Mouse (Mus musculus) spleen, postnatal 14 days (tissue): ENCODE data around the gene Rasgrf1.

Experiments
- DNase-seq, 2 experiments: peaks; one replicate each; pipeline ENCODE4 v3.0.0; 2021 to 2022; ENCODE audit warnings: low spot score in 2 of 2

The Rasgrf1 gene

DNA sequence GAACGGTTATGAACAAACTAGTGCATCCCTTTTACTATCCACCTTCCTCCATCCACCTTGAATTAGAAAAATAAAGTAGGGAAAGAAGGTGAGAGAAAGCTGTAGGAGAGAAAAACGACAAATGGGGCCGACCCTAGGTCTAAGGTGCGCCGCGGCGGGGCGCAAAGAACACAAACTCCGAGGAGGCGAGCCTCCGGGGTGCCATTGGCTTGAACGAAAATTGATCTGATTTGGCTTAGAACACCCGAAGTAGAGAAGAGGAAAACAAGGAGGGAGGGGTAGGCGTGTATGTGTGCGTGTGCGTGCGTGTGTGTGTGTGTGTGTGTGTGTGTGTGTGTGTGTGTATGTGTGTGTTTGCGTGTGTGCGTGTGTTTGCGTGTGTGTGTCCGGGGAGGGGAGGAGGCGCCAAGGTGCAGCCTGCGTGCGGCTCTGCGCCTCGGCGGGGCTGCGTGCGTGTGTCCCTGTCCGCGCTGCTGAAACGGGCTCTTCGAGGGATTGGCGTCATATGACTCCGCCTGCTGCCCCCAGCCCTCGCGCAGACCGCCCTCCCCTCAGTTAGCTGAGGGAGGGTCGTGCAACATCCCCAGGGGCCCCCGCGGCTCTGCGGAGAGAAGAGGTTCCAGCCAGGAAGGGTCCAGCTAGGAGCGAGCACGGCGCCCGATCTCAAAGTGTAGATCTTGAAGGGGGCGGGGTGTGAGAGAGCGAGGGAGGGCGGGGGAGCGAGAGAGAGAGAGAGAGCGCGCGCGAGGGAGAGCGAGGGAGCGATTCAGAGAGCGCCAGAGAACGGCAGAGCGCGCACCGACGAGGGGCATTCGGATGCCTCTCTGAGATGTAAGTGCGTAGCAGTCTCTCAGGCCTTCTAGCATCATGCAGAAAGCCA, at the start of gene Rasgrf1:
Rasgrf1 (plus strand) TSS at position 778 of the 880 bp plus-strand sequence.
- no peak for DNase-seq

- no peak for DNase-seq
Observed at GRCm38 (mm10) chr9:89860145-89860544, 49.6 kb upstream of the Rasgrf1 start.

DNA sequence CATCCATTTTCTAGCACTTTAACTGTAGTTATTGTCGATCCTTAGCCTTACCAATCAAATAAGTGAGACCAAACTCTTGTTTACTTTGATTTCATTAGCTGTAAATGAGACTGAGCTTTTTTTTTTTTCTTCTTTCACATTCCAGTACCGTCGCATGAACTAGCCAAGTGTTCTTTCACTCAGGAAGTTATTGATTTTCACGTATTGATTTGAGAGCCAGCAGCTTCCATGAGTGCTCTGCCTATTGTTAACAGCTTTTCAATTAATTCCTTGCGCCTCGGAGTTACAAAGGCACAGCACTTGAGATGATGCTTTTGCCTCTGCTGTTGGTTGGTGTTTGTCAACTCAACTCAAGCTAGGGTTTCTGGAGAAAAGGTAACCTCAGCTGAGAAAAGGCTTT, 49.1 kb upstream of the Rasgrf1 start:
- DNase-seq, result no peak

DNA sequence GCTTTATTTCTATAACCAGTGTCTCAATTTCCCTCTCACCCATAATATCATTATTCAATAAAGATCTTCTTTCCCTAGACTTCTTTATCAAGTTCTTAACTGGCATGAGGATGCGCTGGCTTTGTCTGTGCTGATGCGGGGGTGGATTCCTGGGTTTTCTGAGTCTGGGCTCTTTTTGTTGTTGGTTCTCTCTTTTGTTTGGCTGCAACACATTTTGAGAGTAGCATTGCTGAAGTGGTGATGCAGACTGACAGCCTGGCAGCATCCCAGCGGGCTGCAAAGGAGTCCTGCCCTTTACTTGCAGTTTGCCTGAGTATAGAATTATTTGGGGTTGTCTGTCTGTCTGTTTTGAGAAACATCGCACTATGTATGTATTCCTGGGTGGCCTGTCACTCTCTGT, 42.6 kb upstream of the Rasgrf1 start:
- DNase-seq, result no peak

- DNase-seq, result no peak
Observed at GRCm38 (mm10) chr9:89868093-89868729, 41.5 kb upstream of the Rasgrf1 start.

GRCm38 (mm10) chr9:89869594-89869993, 40.1 kb upstream of the Rasgrf1 start:
- DNase-seq, result no peak

GRCm38 (mm10) chr9:89870531-89871150, 39.1 kb upstream of the Rasgrf1 start:
- DNase-seq, result no peak

DNA sequence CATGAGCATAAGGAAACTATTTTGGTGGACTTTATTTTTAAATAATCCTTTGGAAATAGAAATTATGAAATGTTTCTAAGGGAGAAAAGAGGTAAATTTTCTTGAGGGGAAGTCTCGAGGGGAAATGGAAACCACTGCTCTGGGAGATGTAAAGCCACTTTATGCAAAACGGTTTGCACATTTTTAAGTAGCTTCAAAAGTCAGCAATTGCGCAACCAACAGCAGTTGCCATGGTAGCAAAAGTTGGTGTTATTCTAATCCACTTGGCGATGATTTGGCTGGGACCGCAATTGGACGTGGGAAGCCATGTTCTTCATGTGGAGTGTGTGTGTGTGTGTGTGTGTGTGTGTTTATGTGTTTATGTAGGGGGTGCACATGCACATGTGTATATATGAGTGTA, 37.6 kb upstream of the Rasgrf1 start:
- DNase-seq, result no peak

- no peak for DNase-seq
Observed at GRCm38 (mm10) chr9:89874434-89874833, 35.3 kb upstream of the Rasgrf1 start.

DNA sequence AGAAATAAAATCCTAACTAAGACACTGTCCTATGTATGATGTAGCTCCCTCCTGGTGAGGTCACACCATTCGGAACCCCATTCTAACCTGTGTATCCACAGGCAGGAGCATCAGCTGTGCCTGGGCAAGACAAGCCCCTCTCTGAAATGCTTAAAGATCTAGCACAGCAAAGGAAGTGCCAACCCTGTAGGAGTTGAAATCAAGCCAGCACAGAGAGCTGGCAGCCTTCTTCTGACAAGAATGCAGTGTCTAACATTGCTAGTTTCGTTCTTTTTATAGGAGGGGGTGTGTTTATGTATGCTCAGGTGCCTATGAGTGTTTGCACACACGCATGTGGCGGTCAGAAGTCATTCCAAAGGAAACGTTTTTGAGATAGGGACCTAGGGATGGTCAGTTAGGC, 34.2 kb upstream of the Rasgrf1 start:
- no peak for DNase-seq

GRCm38 (mm10) chr9:89878471-89879020, 31.2 kb upstream of the Rasgrf1 start:
- no peak for DNase-seq

DNA sequence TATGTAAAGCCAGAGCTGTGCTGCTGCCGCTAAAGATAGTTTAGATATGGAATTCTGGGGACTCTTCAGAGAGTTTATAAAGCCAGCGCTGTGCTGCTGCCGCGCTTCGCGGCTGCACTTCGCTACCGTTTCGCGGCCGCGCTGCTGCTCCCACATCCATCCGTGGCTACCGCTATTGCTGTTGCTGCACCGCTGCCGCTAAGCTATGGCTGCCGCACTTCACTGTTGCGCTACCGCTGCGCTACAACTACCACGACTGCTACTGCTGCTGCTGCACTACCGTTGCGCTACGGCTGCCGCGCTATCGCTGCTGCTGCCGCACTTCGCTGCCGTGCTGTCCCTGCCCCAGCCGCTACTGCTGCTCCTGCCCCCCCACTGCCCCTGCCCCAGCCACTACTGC, 30.1 kb upstream of the Rasgrf1 start:
- DNase-seq, result no peak

DNA sequence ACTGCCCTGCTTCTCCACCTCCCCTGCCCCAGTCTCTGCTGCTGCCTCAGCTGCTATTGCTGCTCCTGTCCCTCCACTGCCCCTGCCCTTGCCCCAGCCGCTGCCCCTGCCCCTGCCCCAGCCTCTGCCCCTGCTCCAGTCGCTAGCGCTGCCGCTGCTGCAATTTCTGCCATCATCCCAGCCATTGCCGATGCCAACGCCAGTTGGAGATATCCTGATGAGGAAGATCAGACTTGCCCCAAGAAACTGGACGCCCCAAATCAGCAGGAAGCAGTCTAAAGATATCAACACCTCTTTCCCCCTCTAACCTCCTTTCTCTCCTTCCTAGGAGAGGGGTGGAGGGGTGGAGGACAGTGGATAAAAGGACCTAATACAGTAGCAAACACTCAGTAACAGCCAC, 28.2 kb upstream of the Rasgrf1 start:
- DNase-seq, result no peak

DNA sequence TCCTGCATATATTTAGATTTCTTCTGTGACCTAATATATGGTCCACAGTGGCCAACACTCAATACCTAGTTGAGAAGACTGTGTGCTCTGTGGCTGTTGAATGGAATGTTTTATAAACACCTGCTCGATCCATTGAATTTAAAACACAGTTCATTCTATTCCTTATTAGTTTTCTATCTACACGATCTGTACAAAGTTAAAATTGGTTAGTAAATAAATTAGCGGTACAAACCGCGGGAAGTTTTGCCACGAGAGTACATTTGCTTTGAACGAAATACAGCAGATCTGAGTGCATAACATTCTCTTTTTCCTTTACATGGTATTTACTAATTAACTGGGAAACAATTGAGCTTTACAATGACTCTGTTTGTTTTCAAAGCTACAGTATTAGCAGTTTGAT, 27.1 kb upstream of the Rasgrf1 start:
- no peak for DNase-seq

GRCm38 (mm10) chr9:89885701-89886218, 23.9 kb upstream of the Rasgrf1 start:
- DNase-seq, result no peak

DNA sequence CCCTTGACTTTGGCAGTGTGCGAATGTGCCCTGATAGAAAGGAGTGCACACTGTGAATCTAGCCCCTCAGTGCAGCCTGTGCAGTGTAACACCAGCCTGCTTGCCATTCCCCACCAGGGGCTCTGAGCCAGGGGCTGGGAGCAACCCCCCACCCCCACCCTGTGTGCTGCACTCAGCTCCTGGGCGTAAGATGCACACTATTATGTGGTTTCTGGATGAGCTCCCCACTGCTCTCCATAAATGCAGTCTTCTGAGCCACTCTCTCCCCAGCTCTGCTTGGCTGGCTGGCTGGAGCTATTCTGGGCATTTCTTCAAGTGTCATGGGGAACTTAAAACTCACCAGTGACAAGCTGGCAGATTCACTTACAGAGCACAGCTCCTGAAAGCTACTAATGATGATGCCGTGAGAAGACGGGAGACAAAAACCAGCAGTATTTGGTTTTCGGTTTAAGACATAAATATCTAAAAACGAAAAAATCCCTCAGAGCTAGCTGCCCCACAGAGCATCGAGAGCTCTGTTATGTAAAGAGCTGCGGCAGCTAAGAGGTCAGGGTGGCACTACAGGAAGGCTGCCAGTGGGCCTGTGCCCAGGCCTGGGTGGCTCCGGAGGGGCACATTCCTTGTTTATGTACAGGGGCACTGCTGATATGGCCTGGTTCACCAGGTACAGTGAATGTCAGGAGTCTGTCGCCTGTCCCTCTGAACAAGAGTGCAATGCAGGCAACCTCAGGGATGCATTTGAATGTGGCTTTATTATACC, 18.0 kb upstream of the Rasgrf1 start:
- no peak for DNase-seq

- no peak for DNase-seq
Observed at GRCm38 (mm10) chr9:89892540-89893188, 17.0 kb upstream of the Rasgrf1 start.

DNA sequence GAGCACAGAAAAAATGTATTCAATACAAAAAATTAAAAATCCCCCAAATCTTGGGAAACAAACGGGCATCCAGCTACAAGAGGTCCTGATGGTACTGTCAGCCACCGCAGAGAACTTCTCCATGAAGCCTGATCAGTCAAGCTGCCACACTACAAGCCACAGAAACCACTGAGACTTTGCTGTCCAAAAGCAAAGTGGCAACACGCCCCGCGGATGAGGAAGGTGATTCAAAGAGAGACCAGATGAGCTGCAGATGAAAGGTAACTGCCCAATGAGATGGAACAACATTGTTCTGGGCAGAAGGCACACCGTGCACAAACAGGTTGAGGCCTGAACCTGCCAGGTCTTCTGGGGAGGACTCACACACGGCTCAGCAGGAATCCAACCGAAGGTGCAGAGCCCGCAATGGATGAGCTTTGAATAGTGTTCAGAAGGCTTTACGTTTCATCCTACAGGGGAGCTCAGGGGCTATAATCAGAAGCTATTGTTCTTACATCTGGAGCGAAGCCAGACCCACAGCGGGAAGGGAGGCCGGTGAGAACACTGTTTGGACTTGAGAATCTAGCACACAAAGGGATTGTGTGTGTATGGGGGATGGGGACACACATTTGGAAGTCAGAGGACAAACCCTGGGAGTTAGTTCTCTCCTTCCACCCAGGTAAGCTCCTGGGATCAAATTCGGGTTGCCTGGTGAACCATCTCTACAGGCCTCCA, 9.4 kb upstream of the Rasgrf1 start:
- no peak for DNase-seq

- no peak for DNase-seq
Observed at GRCm38 (mm10) chr9:89901184-89901583, 8.5 kb upstream of the Rasgrf1 start.

- no peak for DNase-seq
Observed at GRCm38 (mm10) chr9:89902813-89903212, 6.9 kb upstream of the Rasgrf1 start.
